Mouse (Mus musculus): ENCODE measurements around the gene 1700024P04Rik. TPM values are rescaled to one million over a fixed set of nuclear protein-coding genes. Genes with fewer than 3 reads are reported as not detected.
"Not testable (repeated sequence)": the region's sequence is repeated elsewhere in the genome, so short reads cannot be mapped to it uniquely, and the experiment has no call there.

1700024P04Rik gene
- polyA plus RNA-seq (2017; shearing (Covaris generic)) = not detected

DNA sequence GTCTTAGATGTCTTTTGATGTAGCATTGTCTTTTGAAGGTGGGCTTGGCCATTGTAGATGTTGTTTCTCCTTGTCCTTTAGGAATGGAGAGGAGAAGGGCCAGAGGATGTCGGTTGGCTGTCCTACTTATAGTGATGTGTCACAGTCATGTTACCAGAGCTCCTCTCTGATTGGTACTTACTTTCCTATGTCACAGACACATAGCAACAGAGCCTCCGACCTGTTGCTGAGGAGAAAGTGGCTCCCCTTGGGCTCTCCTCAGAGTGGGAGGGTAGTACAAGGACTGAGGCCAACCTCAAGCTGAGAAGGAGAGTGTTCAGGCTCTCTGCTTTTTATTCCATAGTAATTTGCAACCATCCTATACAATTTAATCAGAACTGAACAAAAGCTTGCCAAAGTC lies at the start of gene 1700024P04Rik:
Gene 1700024P04Rik, minus strand, starts transcription at position 101 of the 400 bp plus-strand sequence.
- no peak for ATAC-seq

DNA sequence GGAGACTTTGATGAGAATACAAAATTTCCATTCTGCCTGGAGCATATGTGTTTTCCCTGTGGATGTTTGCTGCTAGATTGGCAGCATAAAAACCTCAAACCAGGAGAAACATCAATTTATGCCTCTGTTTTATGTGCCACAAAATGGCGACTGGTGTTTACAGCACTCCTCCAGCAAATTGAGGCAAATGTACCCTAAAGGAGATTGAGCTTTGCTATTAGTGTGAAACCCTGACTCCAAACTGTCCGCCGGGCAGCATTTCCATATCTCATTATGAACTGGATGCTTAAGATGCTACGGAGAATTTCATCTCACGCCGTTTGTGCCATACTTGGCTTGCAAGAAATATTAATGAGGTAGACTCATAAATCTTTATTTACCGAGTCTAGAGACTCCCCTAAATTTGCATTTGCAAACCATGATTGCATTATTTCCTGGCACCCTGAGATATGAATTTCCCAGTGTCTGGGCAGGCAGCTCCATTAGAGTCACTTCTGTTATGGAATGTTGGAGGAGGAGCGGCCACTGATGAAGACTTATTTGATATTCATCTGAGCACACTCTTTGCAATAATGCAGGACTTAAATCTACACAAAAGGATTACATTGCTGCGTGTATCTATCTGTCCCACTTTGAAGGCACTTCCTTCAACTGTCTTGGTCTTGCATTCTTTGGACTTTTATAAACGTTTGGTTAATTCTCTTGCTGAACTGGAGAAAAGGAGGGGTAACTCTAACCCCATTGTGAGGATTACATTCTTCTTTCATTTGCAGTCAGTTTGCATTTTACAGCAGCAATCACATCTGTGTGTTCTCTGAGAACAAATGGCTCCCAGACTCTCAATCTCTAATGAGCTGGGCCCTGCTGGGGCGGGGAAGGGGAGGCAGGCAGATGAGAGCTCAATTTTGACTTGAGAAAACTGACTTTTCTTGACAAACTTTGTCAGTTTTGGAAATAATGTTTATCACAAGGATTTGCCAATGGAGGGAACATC lies 47.2 kb upstream of the 1700024P04Rik start:
- ATAC-seq = no peak

- no peak for ATAC-seq
Measured at GRCm38 (mm10) chr13:99030579-99031200, 46.3 kb upstream of the 1700024P04Rik start.

GRCm38 (mm10) chr13:99025268-99025667 lies 40.9 kb upstream of the 1700024P04Rik start:
- ATAC-seq = no peak

GRCm38 (mm10) chr13:99022036-99022435 lies 37.7 kb upstream of the 1700024P04Rik start:
- no peak for ATAC-seq

DNA sequence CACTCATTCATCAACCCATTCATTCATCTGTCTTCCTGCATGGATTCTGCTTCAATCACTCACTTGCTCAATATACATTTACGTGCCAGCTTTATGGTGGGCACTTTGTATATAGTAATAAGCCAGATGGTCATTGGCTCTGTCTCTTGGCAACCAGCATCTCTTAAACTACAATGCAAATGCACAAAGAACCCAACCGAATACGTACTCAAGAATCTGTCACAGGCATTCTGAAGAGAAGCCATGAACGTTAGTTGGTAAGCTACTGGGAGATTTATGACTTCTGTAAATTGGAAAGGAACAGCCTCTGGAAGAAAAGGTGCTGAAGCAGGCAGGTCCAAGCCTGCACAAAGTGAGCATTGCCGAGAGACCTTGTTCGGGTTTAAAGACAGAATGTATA lies 36.8 kb upstream of the 1700024P04Rik start:
- no peak for ATAC-seq

- ATAC-seq = no peak
Measured at GRCm38 (mm10) chr13:99019831-99020669, 35.7 kb upstream of the 1700024P04Rik start.

DNA sequence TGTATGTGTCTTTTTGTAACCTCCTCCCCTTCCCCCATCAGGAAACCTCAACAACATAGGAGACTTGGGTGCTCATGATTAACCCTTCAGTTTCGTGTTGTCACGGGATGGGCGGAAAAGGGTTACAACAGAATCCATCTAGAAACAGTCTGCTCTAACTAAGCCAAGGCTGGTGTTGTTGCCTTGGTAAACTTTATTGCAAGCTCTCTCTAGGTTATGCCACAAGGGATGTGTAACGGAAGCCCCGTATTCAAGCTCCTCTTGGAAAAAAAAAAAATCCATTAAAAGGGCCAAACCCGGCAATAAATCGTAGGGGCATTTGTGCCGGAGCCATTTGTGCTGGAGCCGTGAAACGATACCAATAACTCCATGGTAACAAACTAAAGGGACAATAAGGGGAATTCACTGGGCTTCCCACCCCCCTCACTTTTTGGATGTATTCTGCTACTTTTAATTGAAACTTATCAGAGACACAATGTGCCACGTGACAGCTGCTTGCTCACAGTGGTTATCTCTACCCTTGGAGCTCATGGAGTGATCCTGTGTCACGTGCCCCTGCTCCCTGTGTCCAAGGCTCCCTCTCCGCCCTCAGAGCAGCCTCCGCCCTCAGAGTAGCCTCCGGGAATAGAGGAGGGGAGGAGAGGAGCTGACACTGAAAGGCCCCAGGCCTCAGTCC lies 34.3 kb upstream of the 1700024P04Rik start:
- no peak for ATAC-seq

- ATAC-seq = no peak
Measured at GRCm38 (mm10) chr13:99016696-99017095, 32.3 kb upstream of the 1700024P04Rik start.

DNA sequence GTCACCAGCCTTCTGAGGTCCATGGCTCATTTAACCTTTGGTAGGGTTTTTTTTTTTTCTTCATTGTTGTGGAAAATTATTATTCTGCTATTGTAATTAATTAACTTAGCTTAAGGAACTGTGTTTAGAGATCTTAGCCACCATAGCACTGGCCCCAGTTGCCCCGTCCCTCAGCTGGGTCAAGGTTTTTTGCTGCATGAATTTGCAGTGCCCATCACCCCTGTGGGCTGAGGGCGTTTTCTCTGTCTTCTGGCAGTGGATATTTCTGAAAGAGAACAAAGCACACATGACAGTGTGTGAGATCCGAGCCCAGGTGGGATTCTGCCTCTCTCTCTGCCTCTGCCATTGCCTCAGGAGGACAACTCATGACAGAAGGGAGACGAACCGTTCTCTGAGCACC lies 28.5 kb upstream of the 1700024P04Rik start:
- no peak for ATAC-seq

GRCm38 (mm10) chr13:99008013-99008412 lies 23.6 kb upstream of the 1700024P04Rik start:
- no peak for ATAC-seq

GRCm38 (mm10) chr13:99006389-99007099 lies 22.2 kb upstream of the 1700024P04Rik start:
- ATAC-seq = no peak

GRCm38 (mm10) chr13:99001652-99002051 lies 17.3 kb upstream of the 1700024P04Rik start:
- not testable (repeated sequence) for ATAC-seq

DNA sequence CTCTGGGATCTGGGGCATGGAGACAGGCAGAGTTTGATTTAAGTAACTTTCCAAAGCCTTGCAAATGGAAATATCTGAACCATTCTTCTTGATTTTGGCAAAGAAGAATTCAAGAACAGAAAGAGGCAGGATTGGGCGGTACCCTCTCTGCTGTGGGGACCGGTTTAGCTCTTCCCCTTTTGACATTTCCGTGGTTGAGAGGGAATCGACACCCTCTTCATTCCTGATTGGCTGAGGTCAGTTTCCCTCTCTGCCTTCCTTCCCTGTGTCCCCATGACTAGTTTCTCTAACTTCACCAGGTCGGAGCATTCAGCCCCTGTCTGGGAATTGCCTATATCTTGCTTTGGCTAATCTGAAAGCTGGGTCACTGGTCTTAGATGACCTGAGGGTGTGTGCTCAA lies 12.7 kb upstream of the 1700024P04Rik start:
- no peak for ATAC-seq

GRCm38 (mm10) chr13:98977070-98977785 lies 7.1 kb downstream of the 1700024P04Rik start:
- ATAC-seq = no peak

GRCm38 (mm10) chr13:98976022-98976421 lies 8.3 kb downstream of the 1700024P04Rik start:
- ATAC-seq = not testable (repeated sequence)

GRCm38 (mm10) chr13:98972090-98972489 lies 12.3 kb downstream of the 1700024P04Rik start:
- ATAC-seq = no peak

DNA sequence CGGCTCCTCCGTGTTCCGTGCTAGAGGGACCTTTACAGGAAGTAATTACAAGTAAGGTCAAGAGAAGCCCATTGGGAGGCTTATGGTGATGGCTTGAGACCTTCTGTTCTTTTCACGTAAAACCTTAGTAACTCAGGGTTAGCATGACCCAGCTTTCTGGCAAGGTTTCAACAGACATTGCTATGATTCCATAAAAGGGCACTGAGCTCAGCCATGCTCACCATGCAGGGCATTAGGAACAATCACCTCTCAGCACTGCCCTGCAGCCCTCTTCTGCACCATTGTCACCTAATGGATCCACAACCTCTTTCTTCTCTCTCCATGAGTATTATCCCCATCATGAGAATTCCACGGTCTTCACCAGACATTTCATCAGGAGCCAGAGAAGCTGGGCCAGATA lies 12.7 kb downstream of the 1700024P04Rik start:
- no peak for ATAC-seq

GRCm38 (mm10) chr13:98968517-98968916 lies 15.8 kb downstream of the 1700024P04Rik start:
- ATAC-seq = no peak

- ATAC-seq = no peak
Measured at GRCm38 (mm10) chr13:98967942-98968341, 16.4 kb downstream of the 1700024P04Rik start.

DNA sequence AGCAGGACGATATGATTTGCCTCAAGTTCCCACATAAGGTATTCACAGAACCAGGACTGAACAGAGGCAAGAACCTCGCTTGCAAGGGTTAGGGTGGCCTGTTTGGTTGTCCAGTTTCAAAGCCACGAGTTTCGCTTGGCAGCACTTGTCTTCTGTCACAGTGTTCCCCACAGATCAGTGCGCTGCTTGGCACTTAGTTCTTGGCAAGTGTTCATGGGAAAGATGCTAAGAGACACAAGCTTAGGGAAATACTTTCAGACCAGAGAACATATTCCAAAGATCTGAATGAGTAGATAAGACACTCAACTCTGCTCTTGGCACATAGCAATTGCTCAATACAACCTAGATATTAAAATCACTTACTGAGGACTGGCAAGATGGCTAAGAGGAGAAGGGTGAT lies 17.8 kb downstream of the 1700024P04Rik start:
- no peak for ATAC-seq

All from activated CD4-positive, CD25-positive, alpha-beta regulatory T cell, adult 4 months (primary cell).